Mouse (Mus musculus) testis, postnatal 10 days (tissue): ENCODE data around the gene Ccdc74a.
"Not testable (repeated sequence)": the region's sequence is repeated elsewhere in the genome, so short reads cannot be mapped to it uniquely, and the experiment has no call there.

Source experiments
- DNase-seq: peaks from one replicate; pipeline ENCODE4 v3.0.0; 2021; ENCODE audit warnings: low spot score

Gene Ccdc74a

DNA sequence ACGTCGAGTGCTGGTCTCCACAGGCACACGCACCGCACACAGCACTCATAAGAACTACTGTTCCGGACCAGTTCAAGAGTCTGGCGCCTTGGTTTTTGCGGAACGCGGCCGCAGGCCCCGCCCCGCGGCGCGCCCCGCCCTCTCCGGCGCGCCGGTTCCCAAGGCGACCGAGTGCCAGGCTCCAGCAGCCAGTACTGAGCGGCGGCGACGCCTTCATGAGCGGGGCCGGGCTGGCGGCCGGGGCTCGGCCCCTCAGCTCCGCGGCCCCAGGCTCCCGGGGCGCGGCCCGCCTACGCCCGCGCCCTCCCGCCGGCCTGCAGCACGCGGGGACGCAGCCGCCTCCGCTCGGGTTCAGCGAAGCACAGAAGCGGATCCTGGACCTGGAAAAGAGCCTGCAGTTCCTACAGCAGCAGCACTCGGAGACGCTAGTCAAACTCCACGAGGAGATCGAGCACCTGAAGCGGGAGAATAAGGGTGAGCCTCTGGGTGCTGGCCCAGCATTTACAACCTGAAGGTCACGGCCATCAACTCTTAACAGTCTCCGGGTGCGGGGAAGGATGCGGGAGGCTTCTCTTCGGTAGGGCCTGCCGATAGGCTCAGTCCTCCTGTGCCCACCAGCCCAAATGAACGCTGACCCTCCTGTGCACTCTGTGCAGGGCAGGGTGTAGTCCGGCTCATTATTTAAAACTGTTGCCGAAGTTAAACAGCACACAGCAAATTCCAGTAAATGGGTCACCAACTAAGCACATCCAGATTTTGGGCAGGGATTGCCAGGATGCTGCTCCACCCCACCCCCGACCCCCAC is at the start of gene Ccdc74a:
Gene Ccdc74a (plus strand): TSS at position 161 of the 805 bp plus-strand sequence.
- peak; percentile 85 for DNase-seq

DNA sequence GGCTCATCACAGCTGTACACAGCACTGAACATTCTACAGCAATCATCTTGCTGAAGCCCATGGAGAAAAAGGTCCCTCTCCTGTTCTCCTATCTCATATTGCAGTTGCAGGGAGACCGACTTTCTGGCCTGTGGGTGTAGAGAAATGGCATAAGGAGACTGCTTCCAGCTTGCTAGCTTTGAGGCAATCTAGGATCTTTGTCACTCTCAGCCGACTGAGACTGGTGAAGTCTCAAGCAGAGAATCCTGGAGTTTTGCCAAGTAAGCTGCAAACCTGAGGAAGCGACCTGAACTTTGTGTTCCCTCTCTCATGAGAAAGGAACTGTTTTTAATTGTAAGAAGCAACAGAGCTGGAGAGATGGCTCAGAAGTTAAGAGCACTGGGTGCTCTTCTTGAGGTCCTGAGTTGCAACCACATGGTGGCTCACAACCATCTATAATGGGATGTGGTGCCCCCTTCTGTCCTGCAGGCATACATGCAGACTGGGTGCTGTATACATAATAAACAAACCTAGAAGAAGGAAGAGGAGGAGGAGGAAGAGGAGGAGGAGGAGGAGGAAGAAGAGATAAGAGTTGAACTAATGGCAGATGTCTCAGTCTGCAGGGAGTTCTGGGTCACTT is 45.2 kb upstream of the Ccdc74a start:
- no peak for DNase-seq

DNA sequence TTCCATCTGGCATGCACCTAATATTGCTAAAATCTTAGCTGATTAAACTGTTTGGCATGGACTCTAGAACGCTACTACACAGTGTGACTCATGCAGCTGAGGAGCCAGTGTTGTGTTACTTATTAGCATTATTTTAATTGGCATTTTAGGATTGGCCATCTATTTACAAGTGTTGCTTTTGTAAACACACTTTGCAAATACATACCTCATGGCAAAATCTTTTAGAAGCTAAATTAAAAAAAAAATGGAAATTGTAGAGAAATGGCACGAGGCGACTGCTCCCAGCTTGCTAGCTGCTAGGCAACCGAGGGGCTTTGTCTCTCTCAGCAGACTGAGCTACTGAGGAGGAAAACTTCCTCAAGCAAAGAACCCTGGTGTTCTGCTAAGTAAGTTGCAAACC is 41.3 kb upstream of the Ccdc74a start:
- DNase-seq = no peak

DNA sequence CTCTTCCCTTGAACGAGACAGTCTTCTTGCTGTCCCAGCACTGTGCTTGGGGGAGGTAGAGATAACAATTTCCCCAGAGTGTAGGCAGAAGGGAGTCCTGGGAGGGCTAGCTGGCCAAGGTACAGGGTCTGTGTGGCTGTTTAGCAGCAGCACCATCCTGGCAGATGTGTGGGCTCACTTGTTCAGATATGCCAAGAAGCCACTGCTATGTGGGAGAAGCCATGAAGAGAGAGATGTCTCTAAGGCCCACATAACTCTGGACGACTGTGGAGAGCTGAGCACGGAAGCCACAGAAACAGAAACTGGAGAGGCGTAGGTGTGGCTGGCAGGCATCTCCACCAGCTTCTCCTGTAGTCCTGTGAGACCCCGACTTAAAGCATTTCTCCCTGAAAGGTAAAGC is 40.6 kb upstream of the Ccdc74a start:
- no peak for DNase-seq

DNA sequence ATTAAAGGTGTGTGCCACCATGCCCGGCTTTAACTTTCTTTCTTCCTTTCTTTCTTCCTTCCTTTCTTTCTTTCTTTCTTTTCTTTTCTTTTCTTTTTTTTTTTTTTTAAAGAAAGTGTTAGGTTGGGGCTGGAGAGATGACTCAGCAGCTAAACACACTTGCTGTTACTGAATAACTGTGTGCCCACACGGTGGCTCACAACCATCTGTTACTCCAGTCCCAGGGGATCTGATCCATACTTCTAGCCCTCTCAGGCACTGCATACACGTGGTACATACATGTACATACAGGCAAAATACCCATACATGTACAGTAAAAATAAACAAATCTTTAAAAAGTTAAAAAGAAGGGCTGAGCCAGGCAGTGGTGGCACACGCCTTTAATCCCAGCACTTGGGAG is 34.9 kb upstream of the Ccdc74a start:
- no peak for DNase-seq

DNA sequence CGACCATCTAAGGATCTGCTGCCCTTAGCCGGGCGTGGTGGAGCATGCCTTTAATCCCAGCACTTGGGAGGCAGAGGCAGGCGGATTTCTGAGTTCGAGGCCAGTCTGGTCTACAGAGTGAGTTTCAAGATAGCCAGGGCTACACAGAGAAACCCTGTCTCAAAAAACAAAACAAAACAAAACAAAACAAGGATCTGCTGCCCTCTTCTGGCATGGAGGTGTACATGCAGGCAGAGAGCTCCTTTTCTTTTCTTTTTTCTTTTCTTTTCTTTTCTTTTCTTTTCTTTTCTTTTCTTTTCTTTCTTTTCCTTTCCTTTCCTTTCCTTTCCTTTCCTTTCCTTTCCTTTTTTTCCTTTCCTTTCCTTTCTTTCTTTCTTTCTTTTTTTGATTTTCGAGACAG is 31.5 kb upstream of the Ccdc74a start:
- DNase-seq = not testable (repeated sequence)

DNA sequence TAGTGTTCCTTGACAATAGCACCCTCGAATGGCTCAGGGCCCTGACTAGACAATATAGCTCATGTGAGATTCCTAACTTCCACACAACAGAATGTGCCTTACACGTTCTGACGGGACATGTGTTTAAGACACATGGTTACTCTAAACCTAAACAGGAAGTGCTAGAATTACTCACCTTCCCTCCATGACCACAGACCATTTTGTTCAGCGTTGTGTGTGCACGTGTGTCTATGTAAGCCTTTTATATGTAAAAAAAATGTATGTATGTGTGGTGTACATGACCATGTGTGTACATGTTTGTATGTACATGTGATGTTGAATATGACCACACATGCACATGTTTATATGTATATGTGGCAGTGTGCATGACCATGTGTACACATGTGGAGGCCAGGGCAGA is 30.1 kb upstream of the Ccdc74a start:
- DNase-seq = no peak

DNA sequence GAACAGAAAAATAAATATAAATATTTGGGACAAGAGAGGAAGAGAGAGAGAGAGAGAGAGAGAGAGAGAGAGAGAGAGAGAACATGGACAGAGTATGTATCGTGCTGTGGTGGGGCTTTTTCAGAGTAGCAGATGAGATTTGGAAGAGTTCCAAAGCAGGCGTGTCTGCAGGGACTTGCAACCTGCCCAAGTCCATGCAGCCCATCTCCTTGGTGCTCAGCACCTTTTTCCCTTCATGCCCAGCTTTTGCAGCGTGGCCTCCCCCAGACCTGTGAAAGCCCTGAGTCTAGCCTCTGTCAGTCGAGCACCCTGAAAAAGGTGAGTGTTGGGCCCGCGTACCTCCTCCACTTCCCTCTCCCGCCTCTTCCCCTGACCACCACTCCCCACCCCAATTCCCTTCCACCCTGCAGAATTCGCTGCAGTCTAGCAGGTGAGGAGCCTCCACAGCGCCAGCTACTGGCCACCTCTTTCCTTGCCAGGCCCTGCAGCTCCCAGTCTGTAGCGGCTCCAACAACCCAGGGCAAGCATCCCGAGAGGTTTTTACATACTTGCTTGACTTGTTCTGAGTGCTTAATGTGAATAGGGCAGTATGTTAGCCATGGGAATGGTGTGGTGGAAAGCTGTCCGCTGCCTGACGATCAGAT is 28.2 kb upstream of the Ccdc74a start:
- DNase-seq = peak; percentile 79

DNA sequence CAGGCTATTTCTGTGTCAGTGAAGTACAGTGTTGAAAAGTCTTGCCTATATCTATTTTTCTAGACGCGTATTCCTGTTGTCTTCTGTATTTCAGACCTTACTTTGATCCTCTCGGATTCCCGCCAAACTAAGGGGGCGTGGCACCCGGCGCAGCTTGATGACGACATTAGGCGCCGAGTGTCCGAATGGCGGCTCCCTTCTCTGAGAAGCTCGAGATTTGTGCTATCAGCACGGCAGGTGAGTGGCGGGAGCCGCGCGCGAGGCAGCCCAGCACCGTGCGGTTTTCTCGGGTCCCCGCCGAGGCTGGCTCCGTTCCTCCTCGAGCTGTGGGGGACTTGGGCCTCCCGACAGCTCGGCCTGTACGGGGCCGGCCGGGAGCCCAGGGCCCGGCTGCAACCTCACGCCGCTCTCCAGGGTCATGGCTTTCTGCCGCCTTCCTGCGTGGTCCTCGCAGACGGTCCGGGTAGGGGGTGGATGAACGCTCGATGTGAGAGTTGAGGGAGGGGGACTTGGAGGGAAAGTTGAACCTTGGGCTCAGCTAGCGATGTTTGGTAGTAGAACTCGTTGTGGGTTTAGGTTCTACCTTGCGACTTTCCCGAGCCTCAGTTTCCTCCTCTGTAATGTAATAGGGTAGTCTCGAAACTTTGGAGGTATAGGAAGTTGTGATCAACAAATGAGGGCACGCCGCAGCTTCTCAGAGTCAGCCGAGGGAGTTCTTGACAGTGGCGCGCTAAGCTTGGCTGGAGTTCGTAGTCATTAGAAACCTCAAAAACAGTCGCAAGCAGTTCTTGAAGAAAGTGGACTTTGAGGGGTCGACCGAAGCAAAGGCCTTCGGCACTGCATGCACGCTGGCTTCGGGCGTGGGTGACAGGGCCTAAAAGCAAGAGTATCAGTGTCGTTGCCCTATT is 26.8 kb upstream of the Ccdc74a start, which contains the start of gene Smpd4:
Gene Smpd4 (plus strand): TSS at position 157 of the 908 bp plus-strand sequence.
- peak; percentile 98 for DNase-seq

DNA sequence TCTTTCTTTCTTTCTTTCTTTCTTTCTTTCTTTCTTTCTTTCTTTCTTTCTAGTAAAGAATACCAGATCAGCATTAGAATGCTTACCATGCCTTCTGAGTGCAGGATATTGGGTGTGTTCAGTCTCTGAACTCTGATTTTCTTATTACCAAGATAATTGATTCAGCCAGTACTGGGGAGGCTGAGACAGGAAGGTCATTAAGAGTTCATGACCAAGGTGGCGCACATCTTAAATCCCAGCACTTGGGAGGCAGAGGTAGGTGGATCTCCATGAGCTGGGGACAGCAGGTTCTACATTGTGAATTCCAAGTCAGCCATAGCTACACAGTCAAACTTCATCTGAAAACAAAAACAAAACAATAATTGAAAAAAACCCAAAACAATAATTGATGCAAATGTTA is 24.3 kb upstream of the Ccdc74a start:
- no peak for DNase-seq

DNA sequence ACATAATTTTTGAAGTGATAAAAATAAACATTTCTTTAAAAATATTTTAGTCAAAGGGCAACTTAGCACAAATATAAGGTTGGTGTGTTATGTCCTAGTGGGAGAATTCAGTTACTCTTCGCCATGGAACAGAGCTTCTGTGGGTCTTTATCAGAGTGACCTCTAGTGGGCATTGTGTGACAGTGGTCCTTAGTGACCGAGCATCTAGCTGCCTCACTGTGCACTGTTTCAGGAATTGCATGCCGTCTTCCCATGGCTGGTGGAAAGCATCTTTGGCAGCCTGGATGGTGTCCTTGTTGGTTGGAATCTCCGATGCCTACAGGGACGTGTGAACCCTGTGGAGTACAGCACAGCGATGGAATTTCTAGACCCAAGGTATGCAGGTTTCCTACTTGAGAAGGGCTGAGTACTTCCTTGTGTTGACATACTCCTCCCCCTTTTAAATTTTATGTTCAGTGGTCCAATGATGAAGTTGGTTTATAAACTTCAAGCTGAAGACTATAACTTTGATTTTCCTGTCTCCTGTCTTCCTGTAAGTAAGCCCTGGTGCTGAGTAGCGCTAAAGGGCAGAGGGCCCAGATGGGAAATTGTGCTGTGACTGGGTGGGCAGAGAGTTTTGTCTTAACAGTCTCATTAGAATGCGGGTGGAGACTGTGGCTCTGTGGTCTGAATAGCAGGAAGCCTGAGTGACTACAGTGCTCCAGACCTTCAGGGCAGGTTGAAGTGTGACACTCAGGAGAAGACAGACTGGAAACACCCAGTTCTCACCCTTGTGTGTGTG is 20.6 kb upstream of the Ccdc74a start:
- no peak for DNase-seq

DNA sequence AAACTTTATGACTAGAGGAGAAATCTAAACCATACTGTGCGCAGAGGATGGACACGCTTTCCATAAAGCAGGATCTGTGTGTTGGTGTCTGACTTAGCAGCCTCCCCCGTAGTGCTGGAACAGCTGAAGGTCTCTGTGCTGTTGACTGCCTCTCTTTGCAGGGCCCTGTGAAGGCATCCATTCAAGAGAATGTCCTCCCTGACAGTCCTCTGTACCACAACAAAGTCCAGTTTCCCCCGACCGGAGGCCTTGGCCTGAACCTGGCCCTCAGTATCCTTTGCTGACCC is 20.1 kb upstream of the Ccdc74a start:
- no peak for DNase-seq

DNA sequence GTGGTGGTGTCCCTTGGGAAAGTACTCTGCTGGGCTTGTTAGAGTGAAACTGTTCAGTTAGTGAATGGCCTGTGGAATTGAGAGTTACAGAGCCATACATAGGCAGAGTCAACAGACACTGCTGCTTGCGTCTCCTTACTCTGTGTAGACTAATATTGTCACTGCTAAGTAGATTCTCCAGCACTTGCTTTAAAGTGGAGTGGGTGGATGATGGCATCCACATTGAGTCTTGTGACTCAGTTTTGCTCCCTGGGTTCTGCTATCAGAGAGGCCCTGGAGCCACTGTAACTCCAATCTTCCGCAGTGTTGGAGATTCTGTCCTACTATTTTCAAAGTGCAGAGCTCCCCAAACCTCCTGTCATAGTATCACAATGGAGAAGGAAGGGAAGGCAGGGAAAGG is 13.7 kb upstream of the Ccdc74a start:
- no peak for DNase-seq

DNA sequence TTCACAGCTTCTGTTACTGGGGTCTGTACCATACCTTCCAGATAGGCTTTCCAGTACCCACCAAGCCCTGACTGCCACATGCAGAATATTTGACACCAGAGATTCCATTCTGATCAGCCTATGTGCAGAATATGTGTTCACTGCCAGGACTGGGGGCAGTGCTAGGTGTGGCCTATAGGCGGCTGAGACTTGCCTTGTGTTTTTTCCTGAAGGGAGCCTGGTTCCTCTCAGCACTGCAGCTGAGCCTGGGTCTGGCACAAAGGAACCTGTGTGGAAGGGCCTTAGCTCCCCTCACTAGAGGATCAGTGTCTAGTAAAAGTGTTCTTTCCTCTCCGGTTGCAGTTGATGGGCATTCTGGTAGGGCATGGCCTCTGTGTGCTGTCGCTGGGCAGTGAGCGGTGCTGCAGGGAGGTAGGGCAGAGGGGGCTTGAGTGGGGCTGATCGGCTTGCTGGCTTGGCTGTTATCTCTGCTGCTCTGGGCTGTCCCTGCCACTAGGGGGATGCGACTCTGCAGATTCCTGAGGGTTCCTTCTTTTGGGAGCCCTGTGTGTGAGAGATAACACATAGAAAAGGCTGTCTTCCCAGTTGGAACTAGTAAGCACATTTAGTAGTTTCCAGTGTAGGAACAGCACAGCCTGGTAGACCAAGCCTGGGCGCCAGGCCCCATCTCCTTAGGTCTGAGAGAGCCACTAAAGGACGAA is 12.6 kb upstream of the Ccdc74a start:
- DNase-seq = no peak

DNA sequence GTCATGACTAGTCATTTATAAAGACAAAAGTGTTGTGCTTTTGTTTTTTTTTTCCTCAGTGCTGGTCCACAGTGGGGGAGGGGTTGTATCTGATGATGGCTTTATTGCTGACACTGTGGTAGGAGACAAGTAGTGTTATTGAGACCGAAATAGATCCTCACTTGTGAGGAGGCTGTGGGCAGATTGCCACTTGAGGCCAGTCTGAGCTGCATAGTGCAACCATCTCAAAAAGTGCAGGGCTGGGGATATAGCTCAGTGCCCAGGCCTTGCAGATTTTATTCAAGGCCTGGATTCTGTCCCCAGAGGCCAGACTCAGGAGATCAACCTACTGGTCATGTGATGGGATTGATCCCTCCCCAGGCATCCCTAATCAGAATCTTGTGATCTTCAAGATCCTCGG is 9.4 kb upstream of the Ccdc74a start:
- no peak for DNase-seq

DNA sequence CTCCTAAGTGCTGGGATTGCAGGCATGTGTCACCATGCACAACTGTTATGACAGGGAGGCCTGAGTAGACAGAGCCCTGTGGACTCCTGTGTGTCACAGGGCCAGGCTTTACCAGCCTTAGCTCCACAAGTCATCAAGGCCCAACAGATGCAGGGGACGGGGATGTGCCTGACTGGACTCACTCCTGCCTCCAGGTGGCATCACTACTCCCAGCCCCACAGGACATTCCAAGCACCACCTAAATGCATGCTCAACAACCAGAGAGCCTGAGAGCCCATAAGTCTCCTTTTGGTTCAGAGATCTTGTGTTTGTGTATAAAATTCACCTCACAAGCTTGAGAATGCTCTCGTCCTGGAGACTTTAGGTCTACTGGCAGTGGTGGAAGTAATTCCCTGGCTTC is 8.7 kb upstream of the Ccdc74a start:
- no peak for DNase-seq

DNA sequence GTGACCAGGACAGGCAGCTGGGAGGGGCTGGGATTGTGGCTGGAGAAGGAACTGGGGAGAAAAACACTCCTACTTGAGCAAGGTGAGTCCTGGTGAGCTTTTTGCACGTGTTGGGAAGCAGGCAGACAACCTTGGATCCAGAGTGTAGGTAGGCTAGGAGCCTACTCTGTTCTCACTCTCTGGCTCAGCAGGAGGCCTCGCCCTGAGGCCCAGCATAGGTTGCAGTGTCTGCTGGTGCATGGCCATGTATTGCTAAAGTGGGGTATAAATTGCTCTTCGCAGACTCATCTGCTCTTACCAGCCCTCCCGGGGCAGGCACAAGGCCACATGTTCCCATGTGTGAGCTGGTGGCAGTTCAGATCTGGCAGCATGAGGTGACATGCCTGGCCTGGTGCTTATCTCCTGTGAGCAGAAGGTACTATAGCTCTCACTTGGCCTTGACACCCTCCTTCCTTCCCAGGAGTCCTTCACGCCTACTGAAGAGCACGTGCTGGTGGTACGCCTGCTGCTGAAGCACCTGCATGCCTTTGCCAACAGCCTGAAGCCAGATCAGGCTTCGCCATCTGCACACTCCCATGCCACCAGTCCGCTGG is 8.1 kb upstream of the Ccdc74a start:
- no peak for DNase-seq

DNA sequence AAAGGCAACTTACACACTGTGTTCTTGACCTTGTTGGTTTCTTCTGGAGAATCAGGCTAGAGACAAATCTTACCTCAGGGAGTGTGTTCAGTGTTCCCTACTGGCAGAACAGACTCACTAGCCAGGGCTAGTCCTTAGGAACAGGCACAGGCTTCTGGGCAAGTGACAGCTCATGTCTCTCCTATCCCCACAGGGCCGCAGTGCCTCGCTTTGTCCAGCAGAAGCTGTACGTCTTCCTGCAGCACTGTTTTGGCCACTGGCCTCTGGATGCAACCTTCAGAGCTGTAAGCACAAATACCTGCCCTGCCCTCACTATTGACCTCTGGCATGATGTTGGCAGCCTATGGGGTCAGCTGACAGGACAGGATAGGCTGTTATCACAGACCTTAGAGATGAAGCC is 7.2 kb upstream of the Ccdc74a start:
- DNase-seq = no peak

DNA sequence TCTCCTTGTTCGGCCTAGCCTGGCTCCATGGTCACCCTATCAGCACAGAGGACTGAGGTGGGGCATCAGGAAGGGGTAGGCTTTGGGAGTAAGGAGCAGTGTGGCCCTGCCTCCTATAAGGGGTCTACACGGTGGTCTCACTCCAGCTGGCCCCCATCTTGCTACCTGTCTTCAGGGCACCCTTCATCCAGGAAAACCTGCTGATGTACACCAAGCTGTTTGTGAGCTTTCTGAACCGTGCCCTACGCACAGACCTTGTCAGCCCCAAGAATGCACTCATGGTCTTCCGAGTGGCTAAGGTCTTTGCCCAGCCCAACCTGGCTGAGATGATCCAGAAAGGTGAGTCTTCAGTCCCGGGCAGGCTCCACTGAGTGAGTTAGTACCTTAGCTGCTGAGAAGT is 6.3 kb upstream of the Ccdc74a start:
- no peak for DNase-seq

DNA sequence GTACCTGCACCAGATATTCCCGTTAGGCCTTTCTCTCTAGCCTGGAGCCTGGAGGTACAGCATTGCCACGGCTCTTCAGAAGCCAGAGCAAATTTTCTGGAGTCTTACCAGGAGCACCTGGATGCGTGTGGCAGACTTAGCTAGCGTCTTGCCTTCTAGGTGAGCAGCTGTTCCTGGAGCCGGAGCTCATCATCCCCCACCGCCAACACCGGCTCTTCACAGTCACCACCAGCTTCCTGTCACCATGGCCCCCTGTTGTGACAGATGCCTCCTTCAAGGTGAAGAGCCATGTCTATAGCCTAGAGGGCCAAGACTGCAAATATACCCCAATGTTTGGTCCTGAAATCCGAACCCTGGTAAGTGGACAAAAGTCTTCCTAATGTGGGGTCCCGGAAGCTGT is 5.6 kb upstream of the Ccdc74a start:
- no peak for DNase-seq

DNA sequence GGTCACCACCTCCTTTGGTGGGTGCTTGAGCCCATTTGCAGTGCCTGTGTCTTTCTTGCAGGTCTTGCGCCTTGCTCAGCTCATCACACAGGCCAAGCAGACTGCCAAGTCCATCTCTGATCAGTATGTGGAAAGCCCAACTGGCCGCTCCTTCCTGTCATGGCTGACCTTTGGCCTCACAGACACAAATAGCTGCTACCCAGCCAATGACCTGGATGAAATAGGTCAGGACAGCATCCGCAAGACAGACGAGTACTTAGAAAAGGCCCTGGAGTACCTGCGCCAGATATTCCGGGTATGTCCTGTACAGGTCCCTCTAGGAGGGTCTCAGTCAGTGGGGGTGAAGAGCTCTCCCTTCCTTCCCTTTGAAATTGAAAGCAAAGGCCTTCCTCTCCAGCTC is 5.0 kb upstream of the Ccdc74a start:
- no peak for DNase-seq
